Mouse (Mus musculus) cortical plate, adult 2 months (tissue): ENCODE results near the gene Ptp4a2.

ENCODE experiments used
- CTCF ChIP-seq: fragments of 200-500 bp; IDR thresholded peaks from 2 replicates; pipeline ENCODE4 v1.5.1; 2011; ENCODE audit warnings: mild to moderate bottlenecking, control low read depth, low read length; ENCODE audit not compliant: insufficient read depth; ENCODE audit errors: extremely low read depth
- POLR2A ChIP-seq: fragments of 200-500 bp; IDR thresholded peaks from 2 replicates; pipeline ENCODE4 v1.6.1; 2011; ENCODE audit warnings: mild to moderate bottlenecking, low read length, control low read depth; ENCODE audit not compliant: insufficient read depth; ENCODE audit errors: extremely low read depth

GRCm38 (mm10) chr4:129860456-129860855 is 49.4 kb downstream of the Ptp4a2 start:
- TF ChIP-seq CTCF (no peak), POLR2A (no peak)
